In the genomic region with DNA sequence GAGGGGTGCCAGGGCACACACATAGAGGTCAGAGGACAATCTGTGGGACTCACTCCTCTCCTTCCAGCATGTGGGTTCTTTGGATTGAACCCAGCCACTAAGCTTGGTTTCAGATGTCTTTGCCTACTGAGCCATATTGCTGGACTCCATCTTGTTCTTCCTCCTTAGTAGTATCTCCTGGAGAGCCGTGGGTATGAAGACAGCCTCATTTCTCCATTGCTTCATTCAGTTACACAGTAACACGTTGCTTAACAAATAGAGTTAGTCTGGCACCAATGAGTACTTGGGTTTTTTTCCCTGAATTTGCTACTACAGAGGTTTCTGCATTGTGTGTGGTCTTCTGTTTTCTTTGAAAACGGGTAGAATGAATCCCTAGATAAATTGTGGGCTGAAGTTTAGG, we compare ENCODE assay signal across 18 mouse cellular contexts. TPM values are rescaled to one million over a fixed set of nuclear protein-coding genes. Genes with fewer than 3 reads are reported as not detected.
A peak's percentile ranks its signal among the peaks of the same experiment; 100 is the strongest.
DNase-seq lines count a peak whose midpoint lies in the region; ATAC-seq and TF ChIP-seq lines count a peak whose summit lies in the region.
"Had no signal": no experiment of that assay in that cellular context is flagged by ENCODE, and none has a peak within 500 bp of the region (broad histone marks: within the 10 kb centered on the region; RNA-seq: fewer than 3 reads in every experiment).

No protein-coding gene starts in this region.

- peaks cover 15% of the 10 kb centered on the region; the same call in 1 of the 2 replicates for H3K4me1 ChIP-seq in liver, postnatal 0 days (ENCODE audit: insufficient read depth)
- 0 out of 2 replicates have a peak, but pooled peaks cover 16% of the 10 kb centered on the region for H3K4me1 ChIP-seq in liver, embryonic 12.5 days
- no peaks in the 10 kb centered on the region for H3K4me1 ChIP-seq in forebrain, postnatal 0 days (ENCODE audit: insufficient read depth)
- H3K4me1 ChIP-seq: embryonic facial prominence, embryonic 10.5 days; embryonic facial prominence, embryonic 12.5 days; forebrain, embryonic 13.5 days; forebrain, embryonic 15.5 days had no signal

- H3K4me2 ChIP-seq in liver, postnatal 0 days (ENCODE audit: low read depth, low read length) = no peak overlapping the region
- H3K4me2 ChIP-seq in liver, embryonic 12.5 days = no peak overlapping the region
- no peak overlapping the region for H3K4me2 ChIP-seq in forebrain, postnatal 0 days (ENCODE audit: low read depth)
- H3K4me2 ChIP-seq: embryonic facial prominence, embryonic 12.5 days; forebrain, embryonic 13.5 days; forebrain, embryonic 15.5 days had no signal

- H3K9ac ChIP-seq in liver, postnatal 0 days (replicated peaks) = no peak overlapping the region
- H3K9ac ChIP-seq in liver, embryonic 12.5 days = no peak overlapping the region
- no peak overlapping the region for H3K9ac ChIP-seq in forebrain, postnatal 0 days
- H3K9ac ChIP-seq: embryonic facial prominence, embryonic 12.5 days; forebrain, embryonic 13.5 days; forebrain, embryonic 15.5 days had no signal

- no peak for TF ChIP-seq CTCF in liver, postnatal 0 days (IDR thresholded peaks at IDR 0.05; ENCODE audit: low read depth)
- no peak for TF ChIP-seq CTCF in forebrain, postnatal 0 days (IDR thresholded peaks at IDR 0.05; ENCODE audit: low read depth)

- TF ChIP-seq EP300 in liver, postnatal 0 days (IDR thresholded peaks at IDR 0.05; ENCODE audit: low read depth) = no peak

- H3K27me3 ChIP-seq in liver, postnatal 0 days (ENCODE audit: insufficient read depth, low read length) = no peaks in the 10 kb centered on the region
- no peaks in the 10 kb centered on the region for H3K27me3 ChIP-seq in liver, embryonic 12.5 days (replicated peaks)
- no peaks in the 10 kb centered on the region for H3K27me3 ChIP-seq in forebrain, postnatal 0 days (ENCODE audit: insufficient read depth, low read length)
- H3K27me3 ChIP-seq: embryonic facial prominence, embryonic 12.5 days; forebrain, embryonic 13.5 days; forebrain, embryonic 15.5 days had no signal

- H3K36me3 ChIP-seq in liver, postnatal 0 days (replicated peaks; ENCODE audit: insufficient read depth, low read length) = no peaks in the 10 kb centered on the region
- no peaks in the 10 kb centered on the region for H3K36me3 ChIP-seq in liver, embryonic 12.5 days
- no peaks in the 10 kb centered on the region for H3K36me3 ChIP-seq in forebrain, postnatal 0 days (ENCODE audit: insufficient read depth)
- H3K36me3 ChIP-seq: embryonic facial prominence, embryonic 10.5 days; embryonic facial prominence, embryonic 12.5 days; forebrain, embryonic 15.5 days had no signal

- 39% methylated on average over 3 of the region's 3 CpGs for WGBS in liver, postnatal 0 days (ENCODE audit: insufficient replicate concordance)
- WGBS in liver, embryonic 12.5 days (ENCODE audit: insufficient replicate concordance) = 42% methylated on average over 3 of the region's 3 CpGs
- WGBS in forebrain, postnatal 0 days = 53% methylated on average over 3 of the region's 3 CpGs

- no peak for DNase-seq in liver, postnatal 0 days
- no peak for DNase-seq in adrenal gland, postnatal 10 days
- DNase-seq in forebrain, postnatal 0 days = no peak
- DNase-seq: adrenal gland, adult 2 months; adrenal gland, postnatal 14 days; adrenal gland, postnatal 36 days; cerebellum, adult 11-12 months; cerebellum, adult 2 months; cerebellum, adult 9-10 months; cerebellum, postnatal 10 days; cerebellum, postnatal 25 days had no signal

- H3K27ac ChIP-seq in liver, postnatal 0 days (ENCODE audit: low read depth) = 0 out of 2 replicates have a peak overlapping the region, but pooled peaks have one; percentile 8
- H3K27ac ChIP-seq in liver, embryonic 12.5 days = no peak overlapping the region
- no peak overlapping the region for H3K27ac ChIP-seq in forebrain, postnatal 0 days (ENCODE audit: low read depth, low read length)
- H3K27ac ChIP-seq: embryonic facial prominence, embryonic 10.5 days; embryonic facial prominence, embryonic 12.5 days; forebrain, embryonic 13.5 days; forebrain, embryonic 15.5 days had no signal

- no peak overlapping the region for H3K4me3 ChIP-seq in liver, postnatal 0 days (ENCODE audit: low read depth, low read length)
- H3K4me3 ChIP-seq in liver, embryonic 12.5 days = no peak overlapping the region
- H3K4me3 ChIP-seq in forebrain, postnatal 0 days (ENCODE audit: low read depth, low read length) = no peak overlapping the region
- H3K4me3 ChIP-seq: embryonic facial prominence, embryonic 10.5 days; embryonic facial prominence, embryonic 12.5 days; forebrain, embryonic 13.5 days; forebrain, embryonic 15.5 days had no signal

- peak; percentile 58 for ATAC-seq in liver, postnatal 0 days
- no peak for ATAC-seq in liver, embryonic 12.5 days
- peak; percentile 83 for ATAC-seq in granulocyte monocyte progenitor cell, adult 5-6 weeks (replicated peaks; ENCODE audit: poor library complexity, severe bottlenecking)
- ATAC-seq in megakaryocyte, adult 5-6 weeks (ENCODE audit: poor library complexity, severe bottlenecking) = peak; percentile 73
- no peak for ATAC-seq in forebrain, postnatal 0 days
- ATAC-seq: forebrain, embryonic 13.5 days; forebrain, embryonic 15.5 days had no signal

- no peaks in the 10 kb centered on the region for H3K9me3 ChIP-seq in liver, postnatal 0 days (ENCODE audit: low read length)
- no peaks in the 10 kb centered on the region for H3K9me3 ChIP-seq in liver, embryonic 12.5 days (replicated peaks)
- no peaks in the 10 kb centered on the region for H3K9me3 ChIP-seq in forebrain, postnatal 0 days (ENCODE audit: low read length)
- H3K9me3 ChIP-seq: embryonic facial prominence, embryonic 10.5 days; embryonic facial prominence, embryonic 12.5 days; forebrain, embryonic 13.5 days; forebrain, embryonic 15.5 days had no signal

RNA-seq across cellular contexts. Expression of gene Vwf, which starts 20.5 kb away (rescaled TPM):
- 13.4 and 14.8 TPM in 2 replicates for polyA plus RNA-seq in liver, postnatal 0 days (2015; fragmentation: Nextera tagmentation; extraction: Ambion mirVana)
- 19.2 and 21.5 TPM in 2 replicates for polyA plus RNA-seq in liver, embryonic 12.5 days (2016; fragmentation: Nextera tagmentation; extraction: Ambion mirVana)
- total RNA-seq in granulocyte monocyte progenitor cell, adult 5-6 weeks (2014; fragmentation: Nextera tagmentation) = 0.43 and 5.1 TPM in 2 replicates
- 0.10 and 0.39 TPM in 2 replicates for total RNA-seq in granulocyte monocyte progenitor cell, adult 5-6 weeks (2017)
- 0.18 and 1.6 TPM in 2 replicates for total RNA-seq in megakaryocyte, adult 5-6 weeks (2015)
- 0.26 and 0.49 TPM in 2 replicates for total RNA-seq in megakaryocyte, adult 5-6 weeks (2017)
- 10 to 100 TPM; 22.4 to 25.2 TPM for total RNA-seq in adrenal gland, postnatal 10 days (2021)
- 21.2 and 30.0 TPM in 2 replicates for total RNA-seq in forebrain, postnatal 0 days (2014; rRNA removed)
- 8.9 and 13.1 TPM in 2 replicates for polyA plus RNA-seq in forebrain, postnatal 0 days (2015; fragmentation: Nextera tagmentation; extraction: Ambion mirVana)

RNA-seq across cellular contexts. Expression of gene Cd9, which starts 31.5 kb away (rescaled TPM):
- 243 and 249 TPM in 2 replicates for polyA plus RNA-seq in liver, postnatal 0 days (2015; fragmentation: Nextera tagmentation; extraction: Ambion mirVana)
- 88.3 and 93.3 TPM in 2 replicates for polyA plus RNA-seq in liver, embryonic 12.5 days (2016; fragmentation: Nextera tagmentation; extraction: Ambion mirVana)
- 22.5 and 27.5 TPM in 2 replicates for total RNA-seq in granulocyte monocyte progenitor cell, adult 5-6 weeks (2014; fragmentation: Nextera tagmentation)
- 27.7 and 31.3 TPM in 2 replicates for total RNA-seq in granulocyte monocyte progenitor cell, adult 5-6 weeks (2017)
- 100 and 106 TPM in 2 replicates for total RNA-seq in megakaryocyte, adult 5-6 weeks (2015)
- total RNA-seq in megakaryocyte, adult 5-6 weeks (2017) = 65.5 and 74.0 TPM in 2 replicates
- 100 to 1,000 TPM; 120 TPM for total RNA-seq in adrenal gland, postnatal 10 days (2021)
- 41.2 and 57.4 TPM in 2 replicates for total RNA-seq in forebrain, postnatal 0 days (2014; rRNA removed)
- 125 and 140 TPM in 2 replicates for polyA plus RNA-seq in forebrain, postnatal 0 days (2015; fragmentation: Nextera tagmentation; extraction: Ambion mirVana)

Comparison
In these comparisons a context has a peak if more than half of its experiments do, and no peak if none do; other contexts are left out.
1. ATAC-seq: peak in liver, postnatal 0 days (single experiment), granulocyte monocyte progenitor cell, adult 5-6 weeks (single experiment) and megakaryocyte, adult 5-6 weeks (single experiment); none in liver, embryonic 12.5 days (single experiment) and forebrain, postnatal 0 days (single experiment).